Mouse (Mus musculus) left cerebral cortex, postnatal 14 days (tissue): Measurements from ENCODE around the gene Tubb4b. TPM values are rescaled to one million over a fixed set of nuclear protein-coding genes. Genes with fewer than 3 reads are reported as not detected.

ENCODE experiments used
- DNase-seq, 2 experiments: peaks; one replicate each; pipeline ENCODE4 v3.0.0; 2021 to 2022; ENCODE audit warnings: low spot score in 2 of 2, mixed read lengths in 1 of 2
- intact Hi-C: fragments of 180-260 bp; cut with DNase I; formaldehyde crosslinking; loops from one replicate; pipeline ENCODE4 v1.15.1; 2025
- total RNA-seq, 2 experiments: library from RNA; stranded (reverse); gene quantifications; 2 replicates each; pipeline ENCODE4 v1.2.3; 2021

Tubb4b gene
- total RNA-seq, 2 experiments from 2014 or later, result 478 to 505 TPM

DNA sequence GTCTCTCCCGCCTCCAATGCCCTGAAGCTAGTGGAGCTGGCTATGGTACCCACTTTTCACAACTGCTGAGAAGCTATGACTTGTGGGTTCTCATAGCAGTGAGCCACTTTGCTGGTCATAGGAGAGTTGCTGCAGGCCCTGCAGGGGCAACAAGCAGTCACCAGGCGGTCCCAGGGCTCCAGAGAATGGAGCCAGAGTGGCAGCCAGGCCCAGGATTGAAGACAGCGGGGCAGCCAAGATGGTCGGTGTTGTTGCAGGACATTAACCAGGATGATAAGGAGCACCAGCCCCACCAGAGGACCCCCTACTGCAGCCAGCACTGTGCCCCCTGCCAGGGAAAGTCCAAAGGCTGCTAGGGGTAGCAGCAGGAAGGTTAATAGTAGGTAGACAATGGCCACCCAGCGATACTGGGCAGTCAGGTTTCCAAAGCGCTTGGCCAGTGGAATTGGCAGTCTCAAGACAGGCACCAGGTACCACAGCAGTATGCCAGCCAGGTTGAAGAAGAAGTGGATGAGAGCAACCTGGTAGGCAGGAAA is 4.6 kb upstream of the Tubb4b start:
- DNase-seq, result no peak
- intact Hi-C loops, result loop anchor here (2.0 to 5.0 kb wide), 2 partner anchors 36 to 43 kb away; partner anchors contain the start of genes Anapc2 and Ssna1

- peak; percentile 81 to 96 for DNase-seq
- intact Hi-C loops, result loop anchor here (2.0 to 5.0 kb wide), 2 partner anchors 36 to 44 kb away; partner anchors contain the start of genes Anapc2 and Ssna1
These were observed 4.0 kb upstream of the Tubb4b start for GRCm38 (mm10) chr2:25228431-25228889.

- intact Hi-C loops, result loop anchor here (5.0 kb wide), 1 partner anchor 45 kb away; the partner anchor contains the start of genes Anapc2 and Ssna1
- DNase-seq, result no peak
These were observed 2.9 kb upstream of the Tubb4b start for GRCm38 (mm10) chr2:25227406-25227805.

DNA sequence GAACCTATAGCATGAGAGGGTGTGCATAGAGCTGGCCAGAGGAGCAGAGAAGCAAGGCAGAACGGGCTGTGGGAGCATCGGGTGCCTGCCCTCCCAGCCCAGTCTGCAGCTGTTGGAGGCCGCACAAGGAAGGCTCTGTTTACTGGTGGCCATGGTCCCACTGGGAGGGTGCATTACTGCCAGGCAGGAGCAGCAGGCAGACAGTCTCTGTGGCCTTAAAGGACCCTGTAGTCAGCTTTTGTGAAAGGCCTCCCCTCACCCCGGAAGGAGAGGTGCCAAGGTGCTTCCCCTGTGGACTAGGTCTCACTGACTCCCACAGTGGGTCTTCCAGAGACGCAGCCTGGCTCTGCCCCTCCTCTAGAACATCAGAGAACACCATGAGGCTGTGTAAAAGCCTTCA is 2.4 kb upstream of the Tubb4b start:
- intact Hi-C loops, result loop anchor here (5.0 kb wide), 1 partner anchor 45 kb away; the partner anchor contains the start of genes Anapc2 and Ssna1
- DNase-seq, result peak; percentile 47 to 54

- intact Hi-C loops, result loop anchor here (5.0 kb wide), 1 partner anchor 46 kb away; the partner anchor contains the start of genes Anapc2 and Ssna1
- no peak for DNase-seq
These were observed 1.4 kb upstream of the Tubb4b start for GRCm38 (mm10) chr2:25225811-25226379.

DNA sequence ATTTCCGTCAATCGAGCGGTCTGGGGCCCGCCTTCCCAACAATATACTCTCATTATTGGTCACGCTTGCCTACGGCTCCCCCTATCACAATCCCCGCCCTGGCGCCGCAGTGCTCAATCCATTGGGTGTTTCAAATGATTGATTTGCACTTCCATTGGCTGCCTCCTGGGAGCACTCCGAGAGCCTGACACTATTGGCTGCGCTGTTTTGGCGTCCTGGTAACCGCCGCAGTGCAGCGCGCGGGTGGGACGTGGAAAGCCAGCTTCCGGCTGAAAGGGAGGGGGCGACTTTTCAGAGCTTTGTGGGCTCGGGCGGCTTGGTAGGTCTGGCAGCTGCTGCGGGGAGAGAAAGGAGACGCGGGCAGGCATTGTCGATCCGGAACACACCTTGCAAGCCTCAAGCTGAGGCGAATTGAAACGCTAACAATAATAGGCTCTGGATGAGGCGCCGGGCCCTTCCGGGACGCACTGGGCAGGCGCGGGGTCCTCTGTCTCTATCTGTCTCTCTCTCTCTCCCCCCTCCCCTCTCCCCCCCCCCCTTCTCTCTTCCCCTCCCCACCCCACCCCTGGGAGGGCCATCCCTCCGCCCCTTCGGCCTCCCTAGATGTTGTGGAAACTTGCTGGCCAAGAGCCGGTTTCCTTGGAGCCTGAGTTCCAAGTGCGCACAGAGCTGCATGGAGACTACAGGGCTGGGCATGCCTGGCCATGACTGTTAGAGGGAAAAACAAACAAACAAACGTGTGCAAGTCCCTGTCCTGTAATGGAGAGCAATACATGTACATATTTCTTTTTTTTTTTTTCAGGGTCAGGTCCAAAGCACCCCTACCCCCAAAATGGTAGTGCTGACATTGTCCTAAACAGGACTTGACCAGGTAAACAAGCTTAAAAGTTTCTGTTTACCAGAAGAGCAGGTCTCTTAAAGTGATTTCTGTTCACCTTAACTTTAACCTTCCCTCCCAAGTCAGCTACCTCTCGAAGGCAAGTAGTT is 557 bp upstream of the Tubb4b start:
- DNase-seq, result peak; percentile 99 to 100
- intact Hi-C loops, result loop anchor here (5.0 kb wide), 1 partner anchor 47 kb away; the partner anchor contains the start of genes Anapc2 and Ssna1

- intact Hi-C loops, result no loop called here
- DNase-seq, result peak; percentile 75 to 77
These were observed 616 bp downstream of the Tubb4b start for GRCm38 (mm10) chr2:25223681-25224491.

GRCm38 (mm10) chr2:25221331-25221772 is 3.1 kb downstream of the Tubb4b start:
- DNase-seq, result no peak
- intact Hi-C loops, result no loop called here

GRCm38 (mm10) chr2:25218445-25218844 is 6.1 kb downstream of the Tubb4b start, which contains the start of gene Fam166a:
Fam166a (plus strand) TSS chr2:25218745.
- DNase-seq, result no peak

DNA sequence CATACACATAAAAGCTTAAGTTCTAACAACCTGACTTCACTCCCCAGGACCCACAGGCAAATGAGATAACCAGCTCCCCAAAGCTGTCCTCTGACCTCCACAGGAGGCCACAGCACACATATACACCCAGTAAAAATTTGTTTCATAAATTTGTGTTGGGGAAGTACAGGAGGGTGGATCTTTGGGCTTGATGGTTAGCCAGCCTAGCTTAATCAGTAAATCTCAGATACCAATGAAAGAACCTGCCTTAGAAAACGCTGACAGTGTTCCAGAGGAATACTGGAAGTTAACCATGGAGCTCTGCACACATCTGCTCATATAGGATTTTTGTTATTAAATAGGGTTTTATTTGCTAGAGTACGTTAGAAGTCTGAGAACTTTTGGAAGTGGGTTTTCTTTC is 6.8 kb downstream of the Tubb4b start:
- no peak for DNase-seq

More at GRCm38 (mm10) chr2:25218445-25218844, 6.1 kb downstream of the Tubb4b start, which contains the start of gene Fam166a:
- intact Hi-C loops, result no loop called here

DNA sequence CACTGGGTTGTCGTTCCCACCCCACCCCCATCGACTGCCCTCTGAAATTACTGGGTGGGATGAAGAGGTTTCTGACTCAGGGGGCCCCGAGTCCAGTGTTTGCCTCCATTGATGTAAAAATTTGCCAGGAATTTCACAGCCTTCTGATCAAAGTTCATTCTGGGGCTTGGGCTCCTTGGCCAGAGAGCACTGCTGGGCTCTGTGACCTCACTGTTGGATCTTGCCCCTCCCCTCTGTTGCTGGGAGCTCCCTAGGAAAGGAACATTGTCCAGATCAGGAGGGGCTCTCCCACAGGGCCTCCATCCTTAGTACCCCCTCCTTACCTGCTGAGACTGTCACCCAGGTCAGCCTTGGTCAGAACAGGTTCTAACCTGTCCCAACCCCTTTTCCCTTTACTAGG is 10.1 kb downstream of the Tubb4b start, which contains the start of gene Stpg3:
Stpg3 (minus strand) TSS at position 194 of the 400 bp plus-strand sequence.
- intact Hi-C loops, result no loop called here
- no peak for DNase-seq

More for the DNA sequence above, 6.8 kb downstream of the Tubb4b start:
- intact Hi-C loops, result no loop called here

DNA sequence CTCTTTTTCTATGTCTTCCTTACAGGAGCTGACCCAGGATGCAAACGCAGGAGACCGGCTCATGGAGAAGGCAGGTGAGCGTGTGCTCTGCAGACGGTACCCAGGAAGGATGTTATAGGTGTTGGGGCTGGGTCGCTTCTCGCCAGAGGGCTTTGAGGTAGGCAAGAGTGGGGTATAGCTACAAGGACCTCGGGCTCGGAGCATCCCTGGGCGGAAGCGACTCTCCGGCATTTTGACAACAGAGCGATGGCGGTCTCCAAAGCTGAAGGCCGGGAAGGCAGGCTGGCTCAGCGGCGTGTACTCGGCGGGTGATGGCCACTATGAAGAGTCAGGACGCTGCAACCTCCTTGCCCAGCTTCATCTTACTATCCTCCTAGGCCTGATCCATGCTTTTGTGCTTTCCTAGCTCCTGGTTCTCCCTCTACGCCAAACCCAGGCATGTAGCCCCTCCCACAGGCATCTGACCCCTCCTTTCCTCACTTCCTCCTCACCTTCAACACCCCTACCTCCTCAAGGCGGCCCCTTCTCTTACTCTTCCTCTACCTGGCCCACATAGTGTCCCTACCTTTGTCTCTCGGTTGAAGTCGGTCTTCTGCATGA is 11.1 kb downstream of the Tubb4b start:
- intact Hi-C loops, result no loop called here
- no peak for DNase-seq

GRCm38 (mm10) chr2:25211121-25211670 is 13.3 kb downstream of the Tubb4b start, which contains the start of gene Nelfb:
Nelfb (minus strand) TSS chr2:25211489.
- DNase-seq, result peak; percentile 76 to 80
- intact Hi-C loops, result no loop called here

- intact Hi-C loops, result no loop called here
- no peak for DNase-seq
These were observed 13.8 kb downstream of the Tubb4b start for GRCm38 (mm10) chr2:25210686-25211085.

- DNase-seq, result no peak
- intact Hi-C loops, result no loop called here
These were observed 16.9 kb downstream of the Tubb4b start for GRCm38 (mm10) chr2:25207593-25207992.

DNA sequence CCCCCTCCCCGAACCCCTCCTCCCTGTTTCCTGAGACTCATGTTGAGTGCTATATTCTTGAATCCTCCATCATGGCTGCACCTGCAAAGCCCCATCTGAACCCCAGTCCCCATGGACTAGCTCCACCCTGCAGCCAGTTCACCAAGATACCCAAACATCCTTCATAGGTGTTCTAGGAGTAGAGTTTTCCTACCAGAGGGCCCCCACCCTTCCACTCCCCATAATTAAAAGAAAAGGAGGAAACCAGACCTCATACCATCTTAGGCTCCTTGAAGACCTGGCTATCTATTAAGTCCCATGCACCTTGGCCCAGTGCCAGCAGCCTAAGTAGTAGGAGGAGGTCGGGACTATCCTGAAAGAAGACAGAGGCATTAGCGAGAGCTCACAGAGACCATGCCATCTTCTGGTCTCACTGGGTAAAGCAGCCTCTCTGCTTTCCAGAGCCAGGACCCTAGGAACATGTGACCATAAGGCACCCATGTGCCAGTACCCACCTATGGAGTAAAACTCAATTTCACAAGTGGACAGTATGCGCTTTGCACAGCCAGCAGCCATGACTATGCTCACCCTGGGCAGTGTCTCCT is 20.8 kb downstream of the Tubb4b start:
- intact Hi-C loops, result no loop called here
- no peak for DNase-seq

- intact Hi-C loops, result no loop called here
- no peak for DNase-seq
These were observed 23.9 kb downstream of the Tubb4b start for GRCm38 (mm10) chr2:25200631-25201030.
